Mouse (Mus musculus): ENCODE data around the gene Iqgap2. TPM values are rescaled to one million over a fixed set of nuclear protein-coding genes. Genes with fewer than 3 reads are reported as not detected.
A peak's percentile ranks its signal among the peaks of the same experiment; 100 is the strongest.

Gene Iqgap2
- total and polyA plus RNA-seq, 2 experiments from 2014 or later = 2.0 to 5.4 TPM

DNA sequence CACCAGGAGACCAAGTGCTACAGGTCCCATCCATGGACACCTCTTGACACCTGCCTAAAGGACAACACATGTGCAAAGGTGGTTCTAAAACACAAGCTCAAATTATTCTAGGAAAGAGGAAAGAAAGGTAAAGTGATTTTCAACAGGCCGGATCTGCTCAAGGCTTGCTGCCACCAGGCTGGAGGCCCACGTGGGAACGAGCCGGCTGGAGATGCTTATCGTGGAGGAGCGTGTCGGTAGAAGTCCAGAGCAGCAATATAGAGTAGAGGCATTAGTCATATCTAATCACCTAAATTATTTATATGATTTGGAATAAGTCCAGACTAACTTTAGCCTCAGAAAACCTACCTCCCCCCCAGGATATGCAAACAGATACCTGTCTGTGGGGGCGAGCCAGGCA, 112.5 kb downstream of the Iqgap2 start:
- WGBS = 91% methylated on average over 8 of the region's 8 CpGs
- Histone ChIP-seq H3K4me3 (ENCODE audit: low read depth, low read length) (no peak overlapping the region), H3K36me3 (ENCODE audit: insufficient read depth, low read length) (no peaks in the 10 kb centered on the region), H3K27me3 (ENCODE audit: insufficient read depth, low read length) (no peaks in the 10 kb centered on the region), H3K4me2 (ENCODE audit: low read depth, low read length, poor library complexity, severe bottlenecking) (no peak overlapping the region), H3K9ac (replicated peaks; ENCODE audit: low read length, poor library complexity, severe bottlenecking) (no peak overlapping the region), H3K4me1 (ENCODE audit: insufficient read depth, low read length) (no peaks in the 10 kb centered on the region), H3K27ac (ENCODE audit: low read depth, low read length) (no peak overlapping the region), H3K9me3 (ENCODE audit: low read length) (no peaks in the 10 kb centered on the region)
- DNase-seq (ENCODE audit: low spot score) (no peak), ATAC-seq (ENCODE audit: low FRiP score) (no peak)
- no peak for TF ChIP-seq CTCF (IDR thresholded peaks at IDR 0.05)

DNA sequence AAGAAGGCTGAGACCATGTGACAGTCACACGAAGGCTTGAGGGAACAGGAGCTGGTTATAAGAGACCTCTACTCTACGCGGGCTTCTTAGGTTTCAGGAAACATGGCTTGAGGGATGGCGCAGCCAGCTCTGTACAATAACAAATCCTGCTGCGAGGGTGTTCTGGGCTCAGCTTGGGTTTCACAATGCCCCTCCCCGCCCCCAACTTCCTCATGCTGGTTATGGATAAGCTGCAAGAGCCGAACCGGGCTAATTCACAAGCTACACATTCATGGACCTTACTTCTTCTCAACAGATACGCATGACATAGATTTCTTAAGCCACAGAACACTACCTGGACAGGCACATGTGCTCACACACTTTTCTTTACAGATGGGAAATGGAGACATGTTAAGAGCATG, 113.0 kb downstream of the Iqgap2 start:
- Histone ChIP-seq H3K27ac (ENCODE audit: low read depth, low read length) (no peak overlapping the region), H3K9ac (replicated peaks; ENCODE audit: low read length, poor library complexity, severe bottlenecking) (no peak overlapping the region), H3K27me3 (ENCODE audit: insufficient read depth, low read length) (no peaks in the 10 kb centered on the region), H3K4me3 (ENCODE audit: low read depth, low read length) (no peak overlapping the region), H3K9me3 (ENCODE audit: low read length) (no peaks in the 10 kb centered on the region), H3K4me2 (ENCODE audit: low read depth, low read length, poor library complexity, severe bottlenecking) (no peak overlapping the region), H3K4me1 (ENCODE audit: insufficient read depth, low read length) (no peaks in the 10 kb centered on the region), H3K36me3 (ENCODE audit: insufficient read depth, low read length) (no peaks in the 10 kb centered on the region)
- DNase-seq (ENCODE audit: low spot score) (no peak), ATAC-seq (ENCODE audit: low FRiP score) (no peak)
- 72% methylated on average over 9 of the region's 9 CpGs for WGBS
- TF ChIP-seq CTCF (IDR thresholded peaks at IDR 0.05) = no peak

DNA sequence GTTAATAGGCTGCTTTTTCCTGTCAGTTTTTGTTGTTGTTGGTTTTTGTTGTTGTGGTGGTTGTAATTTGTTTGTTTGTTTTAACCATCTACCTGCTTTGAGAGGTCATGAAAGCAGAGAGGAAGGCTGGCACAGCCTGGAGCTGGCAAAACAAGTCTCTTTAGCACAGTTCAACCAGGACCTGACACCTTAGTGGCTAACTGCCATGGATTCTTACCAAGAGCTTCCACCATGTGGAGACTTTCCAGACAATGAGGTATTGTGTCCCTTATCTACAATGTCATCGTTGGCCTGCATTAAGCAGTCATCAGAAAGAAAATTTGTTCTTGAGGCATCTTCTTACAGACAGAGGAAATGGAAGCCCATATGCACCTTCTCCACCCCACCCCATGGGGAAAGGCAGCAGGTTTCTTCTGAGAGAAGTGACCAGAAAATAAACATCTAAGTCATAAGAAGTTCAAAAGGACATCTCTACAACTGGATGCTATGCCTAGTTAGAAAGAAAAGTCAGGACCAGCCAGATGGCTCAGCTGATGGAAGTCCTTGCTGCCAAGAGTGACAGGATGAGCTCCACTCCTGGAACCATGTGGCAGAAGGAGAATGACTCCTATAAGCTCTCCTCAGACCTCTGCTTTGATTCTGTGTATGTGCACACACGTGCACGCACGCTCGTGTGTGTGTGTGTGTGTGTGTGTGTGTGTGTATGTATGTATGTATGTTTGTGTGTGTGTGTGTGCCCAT, 113.9 kb downstream of the Iqgap2 start:
- ATAC-seq (ENCODE audit: low FRiP score) = no peak
- H3K27me3 ChIP-seq (ENCODE audit: insufficient read depth, low read length) = no peaks in the 10 kb centered on the region
- 90% methylated on average over 5 of the region's 5 CpGs for whole genome bisulfite sequencing
- no peak for TF ChIP-seq CTCF (IDR thresholded peaks at IDR 0.05)
- no peaks in the 10 kb centered on the region for H3K9me3 ChIP-seq (ENCODE audit: low read length)
- H3K4me3 ChIP-seq (ENCODE audit: low read depth, low read length) = no peak overlapping the region
- DNase-seq (ENCODE audit: low spot score) = peak; percentile 31
- H3K27ac ChIP-seq (ENCODE audit: low read depth, low read length) = no peak overlapping the region
- no peak overlapping the region for H3K4me2 ChIP-seq (ENCODE audit: low read depth, low read length, poor library complexity, severe bottlenecking)
- no peaks in the 10 kb centered on the region for H3K36me3 ChIP-seq (ENCODE audit: insufficient read depth, low read length)
- no peak overlapping the region for H3K9ac ChIP-seq (replicated peaks; ENCODE audit: low read length, poor library complexity, severe bottlenecking)
- H3K4me1 ChIP-seq (ENCODE audit: insufficient read depth, low read length) = no peaks in the 10 kb centered on the region

DNA sequence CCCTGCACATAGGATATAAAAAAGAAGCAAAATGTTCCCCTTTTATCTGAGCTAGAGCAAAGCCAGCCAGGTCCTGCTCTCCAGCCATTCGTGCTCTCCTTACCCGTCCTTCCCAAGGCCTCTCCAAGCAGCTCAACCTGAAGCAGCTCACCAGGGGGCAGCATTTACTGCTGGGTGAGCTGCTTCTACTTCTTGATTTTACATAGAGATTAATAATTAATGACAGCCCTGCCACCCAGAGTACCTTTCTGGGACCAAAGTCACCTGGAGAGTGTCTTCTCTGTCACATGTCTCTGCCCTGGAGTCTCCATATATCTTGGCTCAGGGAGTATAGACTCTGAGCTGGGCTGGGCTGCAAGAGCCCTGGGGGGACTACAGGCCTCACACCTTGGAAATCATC, 114.5 kb downstream of the Iqgap2 start:
- Histone ChIP-seq H3K27ac (ENCODE audit: low read depth, low read length) (no peak overlapping the region), H3K9ac (replicated peaks; ENCODE audit: low read length, poor library complexity, severe bottlenecking) (no peak overlapping the region), H3K4me1 (ENCODE audit: insufficient read depth, low read length) (no peaks in the 10 kb centered on the region), H3K4me3 (ENCODE audit: low read depth, low read length) (no peak overlapping the region), H3K27me3 (ENCODE audit: insufficient read depth, low read length) (no peaks in the 10 kb centered on the region), H3K9me3 (ENCODE audit: low read length) (no peaks in the 10 kb centered on the region), H3K4me2 (ENCODE audit: low read depth, low read length, poor library complexity, severe bottlenecking) (no peak overlapping the region), H3K36me3 (ENCODE audit: insufficient read depth, low read length) (no peaks in the 10 kb centered on the region)
- TF ChIP-seq CTCF (IDR thresholded peaks at IDR 0.05) = peak; percentile 72
- ATAC-seq (ENCODE audit: low FRiP score) = no peak
- peak; percentile 70 for DNase-seq (ENCODE audit: low spot score)
- 25% methylated on average over 2 of the region's 2 CpGs for WGBS

DNA sequence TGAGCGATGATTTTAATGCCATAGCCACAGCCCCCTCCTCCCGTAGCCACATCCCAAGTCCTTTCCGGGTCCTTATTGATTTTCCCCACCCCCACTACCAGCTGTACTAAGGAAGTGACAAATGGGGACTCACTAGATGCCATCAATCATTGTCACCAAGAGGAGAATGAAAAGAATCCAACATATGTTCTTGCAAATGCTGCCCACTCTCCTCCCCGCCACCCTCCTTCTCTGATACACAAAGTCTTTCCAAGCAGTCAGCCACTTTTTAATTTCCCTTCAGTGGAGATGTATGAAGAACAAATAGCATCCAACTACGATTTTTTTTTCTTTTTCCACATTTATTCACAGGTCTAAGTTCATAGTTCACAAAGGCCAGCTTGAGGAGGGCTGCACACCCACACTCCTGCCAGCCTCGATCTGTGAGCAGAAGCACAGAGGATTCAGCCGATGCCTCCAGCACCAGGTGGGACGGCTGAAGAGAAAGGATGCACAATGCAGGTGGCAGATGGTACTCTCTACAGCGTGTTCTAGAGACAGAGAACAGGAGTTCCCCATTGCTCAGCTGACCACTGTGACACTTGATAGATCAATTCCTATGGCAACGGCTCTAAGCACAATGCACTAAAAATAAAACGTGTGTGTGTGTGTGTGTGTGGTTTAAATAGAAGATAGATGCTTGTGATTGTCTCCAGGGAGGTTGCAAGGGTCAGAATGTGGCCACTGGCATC, 116.6 kb downstream of the Iqgap2 start:
- Histone ChIP-seq H3K36me3 (ENCODE audit: insufficient read depth, low read length) (no peaks in the 10 kb centered on the region), H3K4me1 (ENCODE audit: insufficient read depth, low read length) (no peaks in the 10 kb centered on the region), H3K9me3 (ENCODE audit: low read length) (no peaks in the 10 kb centered on the region), H3K4me2 (ENCODE audit: low read depth, low read length, poor library complexity, severe bottlenecking) (no peak overlapping the region), H3K27me3 (ENCODE audit: insufficient read depth, low read length) (no peaks in the 10 kb centered on the region), H3K4me3 (ENCODE audit: low read depth, low read length) (no peak overlapping the region), H3K9ac (replicated peaks; ENCODE audit: low read length, poor library complexity, severe bottlenecking) (no peak overlapping the region), H3K27ac (ENCODE audit: low read depth, low read length) (no peak overlapping the region)
- ATAC-seq (ENCODE audit: low FRiP score) (no peak), DNase-seq (ENCODE audit: low spot score) (peak; percentile 61)
- WGBS = 41% methylated on average over 11 of the region's 11 CpGs
- no peak for TF ChIP-seq CTCF (IDR thresholded peaks at IDR 0.05)

DNA sequence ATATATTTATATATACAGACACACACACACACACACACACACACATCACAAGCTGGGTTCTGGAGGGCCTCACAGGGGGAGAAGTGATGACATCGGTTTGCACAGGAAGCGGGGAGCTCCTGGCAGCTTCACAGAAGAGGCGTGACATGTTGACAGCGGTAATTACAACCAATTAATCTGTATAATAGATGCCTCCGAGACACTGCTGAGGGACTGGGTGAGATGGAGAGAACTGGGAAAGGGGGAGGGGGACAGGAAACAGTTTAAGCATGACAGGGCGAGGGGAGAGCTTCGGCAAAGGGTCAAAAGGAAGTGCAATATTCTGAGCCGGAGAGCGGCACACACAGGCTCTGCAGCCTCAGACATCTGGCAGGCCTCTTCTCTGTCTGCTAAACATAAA, 126.7 kb downstream of the Iqgap2 start:
- no peaks in the 10 kb centered on the region for H3K9me3 ChIP-seq (ENCODE audit: low read length)
- 33% methylated on average over 9 of the region's 9 CpGs for WGBS
- no peaks in the 10 kb centered on the region for H3K36me3 ChIP-seq (ENCODE audit: insufficient read depth, low read length)
- H3K4me1 ChIP-seq (ENCODE audit: insufficient read depth, low read length) = no peaks in the 10 kb centered on the region
- no peaks in the 10 kb centered on the region for H3K27me3 ChIP-seq (ENCODE audit: insufficient read depth, low read length)
- no peak overlapping the region for H3K4me3 ChIP-seq (ENCODE audit: low read depth, low read length)
- no peak overlapping the region; the same call in 1 of the 2 replicates for H3K9ac ChIP-seq (replicated peaks; ENCODE audit: low read length, poor library complexity, severe bottlenecking)
- TF ChIP-seq CTCF (IDR thresholded peaks at IDR 0.05) = no peak
- no peak overlapping the region for H3K4me2 ChIP-seq (ENCODE audit: low read depth, low read length, poor library complexity, severe bottlenecking)
- ATAC-seq (ENCODE audit: low FRiP score) (no peak), DNase-seq (ENCODE audit: low spot score) (peak; percentile 62)
- no peak overlapping the region for H3K27ac ChIP-seq (ENCODE audit: low read depth, low read length)
